Mouse (Mus musculus): ENCODE data around the gene Mxi1.

DNA sequence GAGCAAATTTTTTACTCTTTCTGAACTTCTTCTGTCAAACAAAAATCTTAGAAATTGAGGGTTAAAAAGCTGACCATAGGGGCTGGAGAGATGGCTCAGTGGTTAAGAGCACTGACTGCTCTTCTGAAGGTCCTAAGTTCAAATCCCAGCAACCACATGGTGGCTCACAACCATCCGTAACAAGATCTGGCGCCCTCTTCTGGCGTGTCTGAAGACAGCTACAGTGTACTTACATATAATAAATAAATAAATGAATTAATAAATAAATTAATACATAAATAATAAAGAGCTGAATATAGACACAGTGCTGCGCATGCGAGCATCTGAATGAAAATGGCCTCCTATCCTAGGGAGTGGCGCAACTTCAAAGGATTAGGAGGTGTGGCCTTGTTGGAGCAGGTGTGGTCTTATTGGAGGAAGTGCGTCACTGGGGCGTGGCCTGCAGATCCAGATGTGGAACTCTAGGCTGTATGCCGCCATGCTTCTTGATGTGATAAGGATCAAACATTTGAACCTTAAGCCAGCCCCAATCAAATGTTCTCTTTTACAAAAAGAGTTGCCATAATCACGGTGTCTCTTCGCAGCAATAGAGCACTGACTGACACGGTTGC is 12.2 kb downstream of the Mxi1 start:
- no peak for TF ChIP-seq USF2 (conservative IDR thresholded peaks at IDR 0.05; ENCODE audit: low read depth, low read length)
- no peak for TF ChIP-seq EP300 (IDR thresholded peaks at IDR 0.05; ENCODE audit: low read length)
- TF ChIP-seq CTCF (conservative IDR thresholded peaks at IDR 0.05 in 1 of 2, IDR thresholded peaks at IDR 0.05 in 1 of 2; ENCODE audit: low read depth in 2 of 2, low read length in 2 of 2): peak in 1 of 2 experiments; percentile 21; a peak in 1 of 4 replicates
- no peak for TF ChIP-seq POLR2AphosphoS2 (IDR thresholded peaks at IDR 0.05; ENCODE audit: low read depth, low read length)
- no peak for TF ChIP-seq POLR2A (IDR thresholded peaks at IDR 0.05; ENCODE audit: low read depth, low read length)
- TF ChIP-seq ZNF384 (IDR thresholded peaks at IDR 0.05; ENCODE audit: low read depth, low read length): no peak
- no peak for TF ChIP-seq MAX (IDR thresholded peaks at IDR 0.05; ENCODE audit: low read length)

All from CH12.LX (cell line).